Mouse (Mus musculus) heart, postnatal 0 days (tissue): ENCODE data around the gene Rbm39. TPM values are rescaled to one million over a fixed set of nuclear protein-coding genes. Genes with fewer than 3 reads are reported as not detected.

ENCODE experiments used
- ATAC-seq: fragments of 200-750 bp; cut with Nextera tagmentation; 2 replicates; pipeline ENCODE4 v1.8.0; 2017; ENCODE audit warnings: low read depth, moderate number of reproducible peaks, moderate library complexity; ENCODE audit not compliant: insufficient read depth
- DNase-seq: peaks from one replicate; pipeline ENCODE4 v3.0.0-alpha.2; 2016; ENCODE audit warnings: low spot score
- H3K27ac ChIP-seq: fragments of 300-500 bp; sonication (generic); 2 replicates; pipeline ENCODE4 v1.5.1; 2014; ENCODE audit warnings: low read depth, mild to moderate bottlenecking
- H3K27me3 ChIP-seq: fragments of 300-500 bp; sonication (generic); 2 replicates; pipeline ENCODE4 v1.6.1; 2014; ENCODE audit warnings: low read length, mixed read lengths; ENCODE audit not compliant: control insufficient read depth, insufficient read depth
- H3K36me3 ChIP-seq: fragments of 300-500 bp; sonication (generic); replicated peaks from 2 replicates; pipeline ENCODE4 v1.6.1; 2014; ENCODE audit warnings: low read length, mixed read lengths; ENCODE audit not compliant: control insufficient read depth, insufficient read depth
- H3K4me1 ChIP-seq: fragments of 300-500 bp; sonication (generic); 2 replicates; pipeline ENCODE4 v1.6.1; 2014; ENCODE audit warnings: antibody characterized with exemption; ENCODE audit not compliant: control insufficient read depth, insufficient read depth
- H3K4me2 ChIP-seq: fragments of 300-500 bp; sonication (generic); 2 replicates; pipeline ENCODE4 v1.6.1; 2014; ENCODE audit warnings: low read depth, mild to moderate bottlenecking, low read length, moderate library complexity
- H3K4me3 ChIP-seq: fragments of 300-500 bp; sonication (generic); 2 replicates; pipeline ENCODE4 v1.5.1; 2014; ENCODE audit warnings: low read depth, low read length
- H3K9ac ChIP-seq: fragments of 300-500 bp; sonication (generic); replicated peaks from 2 replicates; pipeline ENCODE4 v1.6.1; 2014; ENCODE audit warnings: low read depth, low read length, mixed read lengths
- H3K9me3 ChIP-seq: fragments of 300-500 bp; sonication (generic); replicated peaks from 2 replicates; pipeline ENCODE4 v1.6.1; 2016; ENCODE audit warnings: low read length; ENCODE audit not compliant: control insufficient read depth
- CTCF ChIP-seq: IDR thresholded peaks from 2 replicates; pipeline ENCODE4 v1.5.1; 2016; ENCODE audit warnings: antibody characterized with exemption, control low read depth, low read depth
- EP300 ChIP-seq: IDR thresholded peaks from 2 replicates; pipeline ENCODE4 v1.6.1; 2016; ENCODE audit warnings: antibody characterized with exemption, low read depth
- WGBS: fragments of 180-500 bp; shearing (Covaris S2); extraction: QIAGEN DNeasy Blood & Tissue Kit; methylation state at CpG from one replicate; pipeline ENCODE4 v1.1.7; 2014; 5-methylcytosine and 5-hydroxymethylcytosine counted together
- polyA plus RNA-seq: library from polyadenylated mRNA; unstranded; fragments of >200 nt; fragmentation: Nextera tagmentation; extraction: Ambion mirVana; gene quantifications from 2 replicates; pipeline ENCODE4 v1.2.1, GENCODE M21; 2015
- total RNA-seq: library from RNA; depleted of rRNA; stranded (reverse); fragments of >200 nt; gene quantifications from 2 replicates; pipeline ENCODE4 v1.2.3, GENCODE M21; 2014; ENCODE audit warnings: low replicate concordance

Rbm39 gene
- total and polyA plus RNA-seq, 2 experiments from 2014 or later, result 272 to 315 TPM

GRCm38 (mm10) chr2:156151538-156151937 lies 28.5 kb downstream of the Rbm39 start:
- Histone ChIP-seq H3K36me3 (peaks cover 79% of the 10 kb centered on the region), H3K4me1 (no peaks in the 10 kb centered on the region), H3K4me2 (no peak overlapping the region), H3K4me3 (no peak overlapping the region), H3K9me3 (no peaks in the 10 kb centered on the region), H3K27me3 (no peaks in the 10 kb centered on the region), H3K27ac (no peak overlapping the region), H3K9ac (no peak overlapping the region)
- ATAC-seq (no peak), DNase-seq (no peak)
- TF ChIP-seq EP300 (no peak), CTCF (no peak)

DNA sequence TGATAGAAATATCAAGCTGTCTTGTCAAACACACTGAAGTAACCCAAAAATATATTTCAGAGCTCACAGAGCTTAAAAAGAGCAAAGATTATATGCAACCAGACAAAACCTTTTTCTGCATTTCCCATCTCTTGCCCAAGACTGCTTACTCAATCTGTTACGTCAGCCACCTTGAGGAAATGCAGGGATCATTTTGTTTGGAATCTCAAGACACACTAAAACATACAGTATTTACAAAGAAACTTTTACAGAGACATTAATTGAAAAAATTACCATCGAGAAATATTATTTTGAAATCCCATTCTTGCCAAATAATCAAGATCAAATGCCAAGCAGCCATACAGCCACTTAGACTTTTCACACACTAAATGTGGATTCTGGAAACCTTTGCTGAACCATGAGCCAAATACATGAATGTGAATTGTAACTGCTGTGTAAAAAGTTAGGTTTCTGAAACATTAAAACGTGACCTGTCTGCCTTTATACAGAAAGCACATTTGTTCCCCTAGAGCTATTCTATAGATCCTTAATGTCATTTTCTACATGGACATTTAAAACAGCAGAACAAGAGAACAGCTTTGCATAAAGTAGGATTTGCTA lies 32.6 kb downstream of the Rbm39 start:
- ATAC-seq, result no peak
- H3K36me3 ChIP-seq, result peaks cover 53% of the 10 kb centered on the region
- WGBS, result 82% methylated on average over 3 of the region's 3 CpGs
- H3K27ac ChIP-seq, result no peak overlapping the region
- peaks cover 4% of the 10 kb centered on the region; the same call in 1 of the 2 replicates for H3K4me1 ChIP-seq
- H3K4me3 ChIP-seq, result no peak overlapping the region
- H3K27me3 ChIP-seq, result no peaks in the 10 kb centered on the region
- no peak overlapping the region for H3K4me2 ChIP-seq
- no peak overlapping the region for H3K9ac ChIP-seq
- TF ChIP-seq CTCF (no peak), EP300 (no peak)
- H3K9me3 ChIP-seq, result no peaks in the 10 kb centered on the region
- DNase-seq, result no peak

GRCm38 (mm10) chr2:156146272-156146989 lies 33.6 kb downstream of the Rbm39 start:
- DNase-seq, result no peak
- no peak for ATAC-seq
- Histone ChIP-seq H3K27ac (no peak overlapping the region), H3K27me3 (no peaks in the 10 kb centered on the region), H3K9me3 (no peaks in the 10 kb centered on the region), H3K4me3 (no peak overlapping the region), H3K9ac (no peak overlapping the region), H3K36me3 (peaks cover 56% of the 10 kb centered on the region), H3K4me1 (peaks cover 4% of the 10 kb centered on the region; the same call in 1 of the 2 replicates), H3K4me2 (no peak overlapping the region)
- TF ChIP-seq EP300, result no peak
- TF ChIP-seq CTCF, result no peak
- 63% methylated on average over 5 of the region's 5 CpGs for WGBS

- DNase-seq, result no peak
- no peak for ATAC-seq
- no peak overlapping the region for H3K4me3 ChIP-seq
- no peak overlapping the region for H3K27ac ChIP-seq
- no peaks in the 10 kb centered on the region for H3K9me3 ChIP-seq
- H3K4me2 ChIP-seq, result peak overlapping the region; percentile 73; the same call in 1 of the 2 replicates
- WGBS, result 62% methylated on average over 11 of the region's 11 CpGs
- H3K27me3 ChIP-seq, result no peaks in the 10 kb centered on the region
- H3K9ac ChIP-seq, result no peak overlapping the region
- TF ChIP-seq EP300, result no peak
- TF ChIP-seq CTCF, result no peak
- peaks cover 52% of the 10 kb centered on the region for H3K36me3 ChIP-seq
- H3K4me1 ChIP-seq, result peaks cover 4% of the 10 kb centered on the region; the same call in 1 of the 2 replicates
These were observed 34.4 kb downstream of the Rbm39 start for GRCm38 (mm10) chr2:156145486-156146130.

- H3K4me2 ChIP-seq, result peak within 1 kb of the TSS; percentile 73
- ATAC-seq (peak; percentile 94), DNase-seq (peak; percentile 92)
- peaks cover 52% of the 10 kb centered on the region for H3K36me3 ChIP-seq
- peaks cover 4% of the 10 kb centered on the region; the same call in 1 of the 2 replicates for H3K4me1 ChIP-seq
- no peaks in the 10 kb centered on the region for H3K27me3 ChIP-seq
- H3K27ac ChIP-seq, result peak within 1 kb of the TSS; percentile 91
- H3K4me3 ChIP-seq, result peak within 1 kb of the TSS; percentile 60
- TF ChIP-seq CTCF (peak; percentile 51), EP300 (no peak)
- H3K9ac ChIP-seq, result peak within 1 kb of the TSS; percentile 71
- no peaks in the 10 kb centered on the region for H3K9me3 ChIP-seq
- 0% methylated on average over 62 of the region's 70 CpGs for WGBS
These were observed 35.9 kb downstream of the Rbm39 start, which contains the start of the genes Romo1 and Nfs1 for GRCm38 (mm10) chr2:156143953-156144724. Gene Romo1 (plus strand): TSS chr2:156144039. Gene Nfs1 (minus strand): TSS chr2:156144186.
